Comparison of ENCODE assay signal across 8 mouse cellular contexts in the genomic region with DNA sequence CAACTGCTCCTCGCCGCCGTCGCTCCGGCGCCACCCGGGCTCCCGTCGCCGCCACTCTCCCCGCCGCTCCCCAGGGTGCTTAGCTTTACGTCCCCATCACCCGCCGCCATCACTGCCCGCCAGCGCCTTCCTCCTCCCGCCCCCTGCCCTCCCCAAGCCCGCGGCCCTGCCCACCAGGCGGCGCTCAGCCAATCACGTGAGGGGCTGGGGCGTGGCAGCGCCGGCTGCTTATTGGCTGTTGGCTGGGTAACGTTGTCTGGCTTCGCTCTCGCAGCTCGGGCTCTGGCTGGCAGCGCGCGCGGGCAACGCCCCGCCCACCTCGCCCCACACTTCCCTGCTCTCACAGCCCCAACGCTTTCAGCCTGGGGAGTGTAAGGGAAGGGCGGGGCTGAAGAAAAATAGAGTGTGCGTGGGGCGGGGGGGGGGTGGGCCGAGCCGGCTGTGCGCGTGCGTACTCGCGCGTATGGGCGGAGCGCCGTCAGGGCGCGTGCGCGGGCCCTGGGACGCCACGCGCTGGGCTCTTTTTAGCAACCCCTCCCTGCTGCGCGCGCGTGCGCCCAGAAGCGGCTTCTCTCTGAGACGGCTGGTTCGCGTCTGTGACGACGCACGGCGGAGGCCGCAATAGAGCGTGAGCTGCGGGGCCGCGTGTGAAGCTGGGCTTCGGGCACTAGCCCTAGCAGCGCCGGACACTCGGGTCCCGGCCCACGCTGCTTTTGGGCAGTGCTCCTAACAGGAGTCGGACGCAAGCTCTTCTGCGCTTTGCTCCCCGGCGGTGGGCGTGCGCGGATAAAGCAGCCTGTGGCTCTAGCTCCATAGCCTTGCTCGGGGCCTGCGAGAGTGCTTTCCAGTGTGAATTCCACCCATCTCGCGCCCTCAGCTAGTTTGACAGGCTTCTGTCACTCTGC. TPM values are rescaled to one million over a fixed set of nuclear protein-coding genes. Genes with fewer than 3 reads are reported as not detected.
A peak's percentile ranks its signal among the peaks of the same experiment; 100 is the strongest.
DNase-seq lines count a peak whose midpoint lies in the region; ATAC-seq and TF ChIP-seq lines count a peak whose summit lies in the region.

TSS of gene Pgrmc2 (minus strand) at position 162 of the 905 bp plus-strand sequence.

- H3K27me3 ChIP-seq in ES-Bruce4 (ENCODE audit: control insufficient read depth, insufficient read depth, low read length, poor library complexity, severe bottlenecking), result no peaks in the 10 kb centered on the region
- no peaks in the 10 kb centered on the region for H3K27me3 ChIP-seq in forebrain, embryonic 13.5 days
- no peaks in the 10 kb centered on the region for H3K27me3 ChIP-seq in liver, postnatal 0 days (ENCODE audit: insufficient read depth, low read length)
- H3K27me3 ChIP-seq in neural tube, embryonic 14.5 days (ENCODE audit: control insufficient read depth, insufficient read depth, low read length), result no peaks in the 10 kb centered on the region

- DNase-seq in heart, postnatal 10 days, result peak; percentile 98 to 99
- DNase-seq in large intestine, adult 2 months (ENCODE audit: low read depth, low spot score), result peak; percentile 84
- peak; percentile 99 for DNase-seq in liver, postnatal 0 days
- peak; percentile 98 for DNase-seq in testis, postnatal 10 days (ENCODE audit: low spot score)

- H3K27ac ChIP-seq in ES-Bruce4 (ENCODE audit: insufficient read depth, low read length), result peak within 1 kb of the TSS; percentile 5; the same call in 1 of the 2 replicates
- H3K27ac ChIP-seq in forebrain, embryonic 13.5 days, result peak within 1 kb of the TSS; percentile 90
- peak within 1 kb of the TSS; percentile 90 for H3K27ac ChIP-seq in liver, postnatal 0 days (ENCODE audit: low read depth)
- H3K27ac ChIP-seq in neural tube, embryonic 14.5 days (ENCODE audit: low read depth, low read length), result peak within 1 kb of the TSS; percentile 92

- TF ChIP-seq POLR2A in ES-Bruce4 (IDR thresholded peaks at IDR 0.05; ENCODE audit: insufficient read depth, low read length), result peak; percentile 79

- intact Hi-C loops in heart, postnatal 10 days (cut with DNase I), result loop anchor here (5.0 to 10.0 kb wide), 5 partner anchors 79 to 479 kb away; partner anchors contain the start of gene Hspa4l

- peak within 1 kb of the TSS; percentile 85 for H3K4me2 ChIP-seq in forebrain, embryonic 13.5 days
- H3K4me2 ChIP-seq in liver, postnatal 0 days (ENCODE audit: low read depth, low read length), result peak within 1 kb of the TSS; percentile 93
- H3K4me2 ChIP-seq in neural tube, embryonic 14.5 days (ENCODE audit: low read depth, low read length), result peak within 1 kb of the TSS; percentile 83

- ATAC-seq in cerebellum, adult (ENCODE audit: insufficient number of reproducible peaks, low FRiP score, low TSS enrichment), result peak; percentile 91
- ATAC-seq in forebrain, embryonic 13.5 days, result peak; percentile 99
- ATAC-seq in liver, postnatal 0 days, result peak; percentile 95
- peak; percentile 99 for ATAC-seq in neural tube, embryonic 14.5 days (ENCODE audit: low read depth)

- no peaks in the 10 kb centered on the region for H3K36me3 ChIP-seq in ES-Bruce4 (ENCODE audit: control insufficient read depth, insufficient read depth, low read length, poor library complexity, severe bottlenecking)
- no peaks in the 10 kb centered on the region for H3K36me3 ChIP-seq in forebrain, embryonic 13.5 days (ENCODE audit: poor library complexity, severe bottlenecking)
- H3K36me3 ChIP-seq in liver, postnatal 0 days (replicated peaks; ENCODE audit: insufficient read depth, low read length), result no peaks in the 10 kb centered on the region
- no peaks in the 10 kb centered on the region for H3K36me3 ChIP-seq in neural tube, embryonic 14.5 days (ENCODE audit: control insufficient read depth, insufficient read depth, low read length)

- H3K9me3 ChIP-seq in ES-Bruce4 (replicated peaks; ENCODE audit: control insufficient read depth, insufficient read depth, low read length, poor library complexity, severe bottlenecking), result no peaks in the 10 kb centered on the region
- no peaks in the 10 kb centered on the region for H3K9me3 ChIP-seq in forebrain, embryonic 13.5 days (replicated peaks)
- no peaks in the 10 kb centered on the region for H3K9me3 ChIP-seq in liver, postnatal 0 days (ENCODE audit: low read length)
- H3K9me3 ChIP-seq in neural tube, embryonic 14.5 days (ENCODE audit: control insufficient read depth, low read length), result no peaks in the 10 kb centered on the region

- under 1% methylated on average over 50 of the region's 95 CpGs for WGBS in forebrain, embryonic 13.5 days
- under 1% methylated on average over 90 of the region's 95 CpGs for WGBS in large intestine, adult 2 months
- under 1% methylated on average over 55 of the region's 95 CpGs for WGBS in liver, postnatal 0 days (ENCODE audit: insufficient replicate concordance)
- under 1% methylated on average over 68 of the region's 95 CpGs for WGBS in neural tube, embryonic 14.5 days

- peak within 1 kb of the TSS; percentile 89 for H3K9ac ChIP-seq in ES-Bruce4 (ENCODE audit: low read depth, poor library complexity, severe bottlenecking)
- H3K9ac ChIP-seq in forebrain, embryonic 13.5 days, result peak within 1 kb of the TSS; percentile 90
- peak within 1 kb of the TSS; percentile 81 for H3K9ac ChIP-seq in liver, postnatal 0 days (replicated peaks)
- H3K9ac ChIP-seq in neural tube, embryonic 14.5 days (replicated peaks; ENCODE audit: low read depth, low read length), result peak within 1 kb of the TSS; percentile 73

- no peak for TF ChIP-seq CTCF in ES-Bruce4 (IDR thresholded peaks at IDR 0.05; ENCODE audit: low read depth, low read length)
- peak; percentile 62 for TF ChIP-seq CTCF in liver, postnatal 0 days (IDR thresholded peaks at IDR 0.05; ENCODE audit: low read depth)

- H3K4me3 ChIP-seq in ES-Bruce4 (ENCODE audit: low read depth, low read length), result peak within 1 kb of the TSS; percentile 98
- peak within 1 kb of the TSS; percentile 92 for H3K4me3 ChIP-seq in forebrain, embryonic 13.5 days
- H3K4me3 ChIP-seq in liver, postnatal 0 days (ENCODE audit: low read depth, low read length), result peak within 1 kb of the TSS; percentile 91
- peak within 1 kb of the TSS; percentile 88 for H3K4me3 ChIP-seq in neural tube, embryonic 14.5 days (ENCODE audit: low read depth, low read length)

- TF ChIP-seq EP300 in ES-Bruce4 (IDR thresholded peaks at IDR 0.05; ENCODE audit: insufficient read depth, low read depth, low read length), result peak; percentile 5; the same call in 1 of the 2 replicates
- no peak for TF ChIP-seq EP300 in liver, postnatal 0 days (IDR thresholded peaks at IDR 0.05; ENCODE audit: low read depth)

- H3K4me1 ChIP-seq in ES-Bruce4 (ENCODE audit: control insufficient read depth, insufficient read depth, low read length), result peaks cover 4% of the 10 kb centered on the region
- H3K4me1 ChIP-seq in forebrain, embryonic 13.5 days, result peaks cover 17% of the 10 kb centered on the region
- peaks cover 20% of the 10 kb centered on the region for H3K4me1 ChIP-seq in liver, postnatal 0 days (ENCODE audit: insufficient read depth)
- H3K4me1 ChIP-seq in neural tube, embryonic 14.5 days (ENCODE audit: control insufficient read depth, insufficient read depth, low read length), result peaks cover 13% of the 10 kb centered on the region; the same call in 1 of the 2 replicates

RNA-seq across cellular contexts. Expression of gene Pgrmc2, which starts in this region (rescaled TPM):
- polyA plus RNA-seq in ES-Bruce4 (2011; ENCODE audit: insufficient read depth, insufficient read length, low read depth, missing spikeins), result 42.9 and 48.0 TPM in 2 replicates
- polyA plus RNA-seq in forebrain, embryonic 13.5 days (2015; fragmentation: Nextera tagmentation; extraction: Ambion mirVana), result 26.0 and 27.0 TPM in 2 replicates
- 10 to 100 TPM; 42.3 to 46.9 TPM for total RNA-seq in heart, postnatal 10 days (2021)
- 7.6 and 9.5 TPM in 2 replicates for polyA plus RNA-seq in large intestine, adult 2 months (2012; rRNA removed)
- polyA plus RNA-seq in liver, postnatal 0 days (2015; fragmentation: Nextera tagmentation; extraction: Ambion mirVana), result 17.1 and 18.6 TPM in 2 replicates
- polyA plus RNA-seq in neural tube, embryonic 14.5 days (2014; fragmentation: Nextera tagmentation; extraction: Ambion mirVana), result 21.1 and 24.0 TPM in 2 replicates

Comparison
In these comparisons a context has a peak if more than half of its experiments do, and no peak if none do; other contexts are left out.
1. Peak in every context shown above with its lines: DNase-seq, ATAC-seq, H3K4me3 ChIP-seq and H3K27ac ChIP-seq.
2. H3K27ac ChIP-seq: peak in every context shown above with its lines; median percentile 92 in neural tube, embryonic 14.5 days; 90 in forebrain, embryonic 13.5 days; 90 in liver, postnatal 0 days; 5 in ES-Bruce4.